8 mouse cellular contexts compared by ENCODE assay signal in the genomic region with DNA sequence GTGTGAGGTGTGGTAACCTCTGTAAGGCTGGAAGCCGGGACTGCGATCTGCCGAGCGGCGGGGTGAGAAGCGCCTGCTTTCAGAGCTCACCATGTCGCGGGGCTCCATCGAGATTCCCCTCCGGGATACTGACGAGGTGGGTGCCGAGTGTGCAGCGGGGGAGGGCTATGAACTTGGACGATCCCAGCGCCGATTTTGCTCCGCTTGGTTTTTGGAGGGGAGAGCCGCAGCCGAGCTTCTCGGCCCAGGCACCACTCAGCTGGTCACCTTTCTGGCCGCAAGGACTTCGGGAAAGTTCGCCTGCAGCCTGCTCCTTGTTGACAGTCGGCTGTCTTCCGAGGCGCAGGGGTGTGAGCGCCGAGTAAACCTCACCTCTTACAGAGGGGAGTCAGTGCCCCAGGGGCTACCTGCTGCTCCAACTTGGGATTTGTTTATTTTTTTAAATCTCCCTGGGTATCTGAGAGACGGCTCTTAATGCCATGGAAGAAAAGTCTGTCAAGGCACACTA. TPM values are rescaled to one million over a fixed set of nuclear protein-coding genes. Genes with fewer than 3 reads are reported as not detected.
DNase-seq lines count a peak whose midpoint lies in the region; ATAC-seq and TF ChIP-seq lines count a peak whose summit lies in the region.

No protein-coding gene starts in this region.

- intact Hi-C loops in heart, postnatal 25 days (cut with DNase I): no loop called here

- peak overlapping the region; percentile 90 for H3K27ac ChIP-seq in heart, embryonic 13.5 days (replicated peaks)
- H3K27ac ChIP-seq in lung, postnatal 0 days (ENCODE audit: low read length): peak overlapping the region; percentile 77

- no peak for TF ChIP-seq CTCF in G1E (IDR thresholded peaks at IDR 0.05; ENCODE audit: low read depth, low read length)
- no peak for TF ChIP-seq CTCF in lung, postnatal 0 days (IDR thresholded peaks at IDR 0.05)

- H3K9ac ChIP-seq in heart, embryonic 13.5 days: peak overlapping the region; percentile 91
- H3K9ac ChIP-seq in lung, postnatal 0 days (replicated peaks; ENCODE audit: low read depth): peak overlapping the region; percentile 80

- H3K9me3 ChIP-seq in heart, embryonic 13.5 days: no peaks in the 10 kb centered on the region
- no peaks in the 10 kb centered on the region for H3K9me3 ChIP-seq in G1E (replicated peaks)
- H3K9me3 ChIP-seq in lung, postnatal 0 days (ENCODE audit: low read length): no peaks in the 10 kb centered on the region

- peaks cover 25% of the 10 kb centered on the region for H3K4me1 ChIP-seq in heart, embryonic 13.5 days
- H3K4me1 ChIP-seq in G1E (ENCODE audit: insufficient read depth, low read depth, low read length): peaks cover 24% of the 10 kb centered on the region
- peaks cover 5% of the 10 kb centered on the region; the same call in 1 of the 2 replicates for H3K4me1 ChIP-seq in lung, postnatal 0 days (ENCODE audit: insufficient read depth, low read depth, low read length)

- TF ChIP-seq EP300 in lung, postnatal 0 days (IDR thresholded peaks at IDR 0.05): no peak

- peaks cover 37% of the 10 kb centered on the region for H3K36me3 ChIP-seq in heart, embryonic 13.5 days
- peaks cover 38% of the 10 kb centered on the region for H3K36me3 ChIP-seq in G1E (replicated peaks)
- peaks cover 9% of the 10 kb centered on the region; the same call in 1 of the 2 replicates for H3K36me3 ChIP-seq in lung, postnatal 0 days (ENCODE audit: insufficient read depth, low read length)

- peak overlapping the region; percentile 85 for H3K4me2 ChIP-seq in heart, embryonic 13.5 days
- H3K4me2 ChIP-seq in lung, postnatal 0 days (replicated peaks; ENCODE audit: low read depth, low read length): peak overlapping the region; percentile 86

- ATAC-seq in heart, embryonic 13.5 days (ENCODE audit: extremely low read depth, insufficient number of reproducible peaks, low FRiP score, low TSS enrichment): no peak
- ATAC-seq in G1E (ENCODE audit: extremely low read depth, insufficient number of reproducible peaks, low FRiP score, poor library complexity, severe bottlenecking): no peak
- peak; percentile 3; the same call in 1 of the 2 replicates for ATAC-seq in granulocyte monocyte progenitor cell, adult 5-6 weeks (replicated peaks; ENCODE audit: poor library complexity, severe bottlenecking)
- ATAC-seq in lung, postnatal 0 days: no peak

- peak overlapping the region; percentile 87 for H3K4me3 ChIP-seq in heart, embryonic 13.5 days
- H3K4me3 ChIP-seq in G1E (ENCODE audit: low read depth, low read length): peak overlapping the region; percentile 93
- peak overlapping the region; percentile 82 for H3K4me3 ChIP-seq in lung, postnatal 0 days (ENCODE audit: low read depth, low read length)

- no peak for DNase-seq in heart, postnatal 25 days (ENCODE audit: low spot score)
- DNase-seq in G1E (ENCODE audit: low spot score): no peak
- DNase-seq in lung, postnatal 0 days (ENCODE audit: low spot score): no peak
- DNase-seq in adrenal gland, adult 8-10 months: no peak
- no peak for DNase-seq in left cerebral cortex, adult 8-10 months (ENCODE audit: low spot score in 2 of 2)
- DNase-seq in adrenal gland, postnatal 4 days (ENCODE audit: low spot score in 2 of 2): no peak

- no peaks in the 10 kb centered on the region for H3K27me3 ChIP-seq in heart, embryonic 13.5 days (replicated peaks)
- H3K27me3 ChIP-seq in G1E (ENCODE audit: insufficient read depth, low read length): peaks cover 4% of the 10 kb centered on the region; the same call in 1 of the 2 replicates
- H3K27me3 ChIP-seq in lung, postnatal 0 days (replicated peaks; ENCODE audit: insufficient read depth, low read length): no peaks in the 10 kb centered on the region

- under 1% methylated on average over 29 of the region's 29 CpGs for WGBS in heart, embryonic 13.5 days
- WGBS in lung, postnatal 0 days: under 1% methylated on average over 29 of the region's 29 CpGs

RNA-seq across cellular contexts. Expression of a gene that starts 0.3 kb away (rescaled TPM):
- 39.6 and 41.8 TPM in 2 replicates for polyA plus RNA-seq in heart, embryonic 13.5 days (2015; fragmentation: Nextera tagmentation; extraction: Ambion mirVana)
- total RNA-seq in heart, postnatal 25 days (2021): 10 to 100 TPM; 15.2 to 19.3 TPM
- total RNA-seq in G1E (2014; fragmentation: Nextera tagmentation): 59.5 and 61.8 TPM in 2 replicates
- 63.9 and 68.7 TPM in 2 replicates for total RNA-seq in G1E (2017)
- 12.4 and 15.1 TPM in 2 replicates for polyA plus RNA-seq in G1E (2012)
- total RNA-seq in granulocyte monocyte progenitor cell, adult 5-6 weeks (2014; fragmentation: Nextera tagmentation): 56.3 and 61.6 TPM in 2 replicates
- total RNA-seq in granulocyte monocyte progenitor cell, adult 5-6 weeks (2017): 67.6 and 78.4 TPM in 2 replicates
- 33.8 and 42.0 TPM in 2 replicates for polyA plus RNA-seq in lung, postnatal 0 days (2015; fragmentation: Nextera tagmentation; extraction: Ambion mirVana)
- total RNA-seq in adrenal gland, adult 8-10 months (2022): 10 to 100 TPM; 37.4 to 52.6 (median 44.0) TPM
- total RNA-seq in left cerebral cortex, adult 8-10 months (2022): 10 to 100 TPM; 38.2 to 40.9 (median 39.2) TPM
- 10 to 100 TPM; 60.1 to 63.2 TPM for total RNA-seq in adrenal gland, postnatal 4 days (2021)

RNA-seq across cellular contexts. Expression of a gene that starts 46.8 kb away (rescaled TPM):
- 4.6 and 5.3 TPM in 2 replicates for polyA plus RNA-seq in heart, embryonic 13.5 days (2015; fragmentation: Nextera tagmentation; extraction: Ambion mirVana)
- total RNA-seq in heart, postnatal 25 days (2021): 10 to 100 TPM; 10.6 to 16.1 TPM
- total RNA-seq in G1E (2014; fragmentation: Nextera tagmentation): 0.34 TPM in 1 of 2 replicates, not detected in the other
- total RNA-seq in G1E (2017): 0.11 and 0.17 TPM in 2 replicates
- 0.04 and 0.06 TPM in 2 replicates for polyA plus RNA-seq in G1E (2012)
- total RNA-seq in granulocyte monocyte progenitor cell, adult 5-6 weeks (2014; fragmentation: Nextera tagmentation): 0.41 TPM in 1 of 2 replicates, not detected in the other
- total RNA-seq in granulocyte monocyte progenitor cell, adult 5-6 weeks (2017): 0.09 and 0.21 TPM in 2 replicates
- polyA plus RNA-seq in lung, postnatal 0 days (2015; fragmentation: Nextera tagmentation; extraction: Ambion mirVana): 1.8 and 2.3 TPM in 2 replicates
- total RNA-seq in adrenal gland, adult 8-10 months (2022): 10 to 100 TPM; 11.5 to 16.7 (median 13.7) TPM
- total RNA-seq in left cerebral cortex, adult 8-10 months (2022): 1 to 10 TPM; 2.1 to 3.6 (median 3.3) TPM
- 10 to 100 TPM; 15.4 to 17.6 TPM for total RNA-seq in adrenal gland, postnatal 4 days (2021)

RNA-seq across cellular contexts. Expression of a gene that starts 53.7 kb away (rescaled TPM):
- 583 and 585 TPM in 2 replicates for polyA plus RNA-seq in heart, embryonic 13.5 days (2015; fragmentation: Nextera tagmentation; extraction: Ambion mirVana)
- total RNA-seq in heart, postnatal 25 days (2021): 1,000 to 10,000 TPM in 1 of 2 experiments, 100 to 1,000 TPM in 1; 975 to 1,085 TPM
- total RNA-seq in G1E (2014; fragmentation: Nextera tagmentation) (1,657 and 2,352 TPM in 2 replicates), G1E (2017) (708 and 731 TPM in 2 replicates)
- polyA plus RNA-seq in G1E (2012): 1,489 and 1,690 TPM in 2 replicates
- total RNA-seq in granulocyte monocyte progenitor cell, adult 5-6 weeks (2014; fragmentation: Nextera tagmentation): 608 and 609 TPM in 2 replicates
- 735 and 956 TPM in 2 replicates for total RNA-seq in granulocyte monocyte progenitor cell, adult 5-6 weeks (2017)
- polyA plus RNA-seq in lung, postnatal 0 days (2015; fragmentation: Nextera tagmentation; extraction: Ambion mirVana): 325 and 363 TPM in 2 replicates
- 100 to 1,000 TPM; 727 to 811 (median 783) TPM for total RNA-seq in adrenal gland, adult 8-10 months (2022)
- total RNA-seq in left cerebral cortex, adult 8-10 months (2022): 100 to 1,000 TPM; 569 to 611 (median 588) TPM
- 1,000 to 10,000 TPM; 1,008 to 1,014 TPM for total RNA-seq in adrenal gland, postnatal 4 days (2021)
